In genomic region chr9:41334462-41335241, GRCm38 (mm10) we compare ENCODE assay signal across 10 mouse cellular contexts.
DNase-seq lines count a peak whose midpoint lies in the region; ATAC-seq and TF ChIP-seq lines count a peak whose summit lies in the region.
"Had no signal": no experiment of that assay in that cellular context is flagged by ENCODE, and none has a peak within 500 bp of the region (broad histone marks: within the 10 kb centered on the region; RNA-seq: fewer than 3 reads in every experiment).

No protein-coding gene starts in this region.

- no peak overlapping the region for H3K9ac ChIP-seq in midbrain, embryonic 12.5 days (replicated peaks)

- no peak for TF ChIP-seq CTCF in brain, embryonic 14.5 days (IDR thresholded peaks at IDR 0.05; ENCODE audit: borderline replicate concordance, extremely low read depth, insufficient read depth, insufficient read length)
- no peak for TF ChIP-seq CTCF in gastrocnemius, adult 2 months (IDR thresholded peaks at IDR 0.05)

- peak; percentile 56 for ATAC-seq in midbrain, embryonic 12.5 days (ENCODE audit: low FRiP score, low read depth)
- ATAC-seq: Patski had no signal

- no peaks in the 10 kb centered on the region for H3K36me3 ChIP-seq in midbrain, embryonic 12.5 days

- H3K27ac ChIP-seq in midbrain, embryonic 12.5 days (replicated peaks), result peak overlapping the region; percentile 83
- no peak overlapping the region for H3K27ac ChIP-seq in gastrocnemius, adult 2 months

- no peaks in the 10 kb centered on the region for H3K27me3 ChIP-seq in midbrain, embryonic 12.5 days
- H3K27me3 ChIP-seq: Patski had no signal

- H3K4me1 ChIP-seq in midbrain, embryonic 12.5 days, result peaks cover 23% of the 10 kb centered on the region

- WGBS in midbrain, embryonic 12.5 days, result 13% methylated on average over 10 of the region's 10 CpGs

- no peaks in the 10 kb centered on the region for H3K9me3 ChIP-seq in midbrain, embryonic 12.5 days

- no peak for TF ChIP-seq POLR2A in brain, embryonic 14.5 days (IDR thresholded peaks at IDR 0.05; ENCODE audit: borderline replicate concordance, extremely low read depth, insufficient read depth, insufficient read length, poor library complexity, severe bottlenecking)

- peak; percentile 26 for DNase-seq in Muller cell, postnatal 12 days (ENCODE audit: inconsistent ontology term)
- DNase-seq in brain, embryonic 14.5 days (ENCODE audit: low read depth), result peak; percentile 80
- peak; percentile 43 for DNase-seq in forelimb bud, embryonic 11.5 days (ENCODE audit: low read depth, low spot score)
- DNase-seq in gastrocnemius, adult 2 months, result no peak
- no peak for DNase-seq in spleen, postnatal 36 days (ENCODE audit: low spot score in 2 of 2)
- DNase-seq in urinary bladder, postnatal 4 days (ENCODE audit: low spot score in 2 of 2), result no peak
- DNase-seq: lung, postnatal 4 days; right cerebral cortex, postnatal 25 days had no signal

- H3K4me3 ChIP-seq in midbrain, embryonic 12.5 days, result no peak overlapping the region
- H3K4me3 ChIP-seq in gastrocnemius, adult 2 months, result no peak overlapping the region

- intact Hi-C loops in gastrocnemius, adult 2 months (cut with DNase I), result no loop called here

- peak overlapping the region; percentile 21; the same call in 1 of the 2 replicates for H3K4me2 ChIP-seq in midbrain, embryonic 12.5 days (replicated peaks)

Comparison
In these comparisons a context has a peak if more than half of its experiments do, and no peak if none do; other contexts are left out.
1. DNase-seq: peak in Muller cell, postnatal 12 days (single experiment), brain, embryonic 14.5 days (single experiment) and forelimb bud, embryonic 11.5 days (single experiment); none in gastrocnemius, adult 2 months (single experiment), spleen, postnatal 36 days (0 of 2) and urinary bladder, postnatal 4 days (0 of 2).